Mouse (Mus musculus): ENCODE data around the gene Reln. TPM values are rescaled to one million over a fixed set of nuclear protein-coding genes. Genes with fewer than 3 reads are reported as not detected.

The Reln gene
- polyA plus RNA-seq, 1 experiment from 2014 or later, result 1.8 TPM

- no peak for ATAC-seq (ENCODE audit: insufficient number of reproducible peaks, low FRiP score, low TSS enrichment, low read depth)
Observed at GRCm38 (mm10) chr5:22317807-22318206, 26.7 kb downstream of the Reln start.

GRCm38 (mm10) chr5:22316471-22316870 lies 28.0 kb downstream of the Reln start:
- H3K4me2 ChIP-seq (ENCODE audit: low read depth, severe bottlenecking), result no peak overlapping the region
- WGBS, result 94% methylated on average over 7 of the region's 7 CpGs
- H3K4me1 ChIP-seq (ENCODE audit: control insufficient read depth, insufficient read depth, low read length), result no peaks in the 10 kb centered on the region
- ATAC-seq (ENCODE audit: insufficient number of reproducible peaks, low FRiP score, low TSS enrichment, low read depth) (no peak), DNase-seq (ENCODE audit: low spot score) (no peak)
- H3K27me3 ChIP-seq (ENCODE audit: control insufficient read depth, insufficient read depth, low read length), result no peaks in the 10 kb centered on the region
- no peak overlapping the region for H3K27ac ChIP-seq (replicated peaks; ENCODE audit: low read depth, low read length)
- H3K9ac ChIP-seq (ENCODE audit: low read length), result no peak overlapping the region
- H3K4me3 ChIP-seq (ENCODE audit: low read depth, low read length), result no peak overlapping the region
- H3K9me3 ChIP-seq (ENCODE audit: control insufficient read depth, low read length), result no peaks in the 10 kb centered on the region
- no peaks in the 10 kb centered on the region for H3K36me3 ChIP-seq (ENCODE audit: control insufficient read depth, insufficient read depth, low read length)

More at GRCm38 (mm10) chr5:22317807-22318206, 26.7 kb downstream of the Reln start:
- 93% methylated on average over 1 of the region's 1 CpGs for whole genome bisulfite sequencing
- H3K27me3 ChIP-seq (ENCODE audit: control insufficient read depth, insufficient read depth, low read length), result no peaks in the 10 kb centered on the region
- no peaks in the 10 kb centered on the region for H3K4me1 ChIP-seq (ENCODE audit: control insufficient read depth, insufficient read depth, low read length)
- no peak for DNase-seq (ENCODE audit: low spot score)
- no peak overlapping the region for H3K4me3 ChIP-seq (ENCODE audit: low read depth, low read length)
- no peak overlapping the region for H3K4me2 ChIP-seq (ENCODE audit: low read depth, severe bottlenecking)
- H3K36me3 ChIP-seq (ENCODE audit: control insufficient read depth, insufficient read depth, low read length), result no peaks in the 10 kb centered on the region
- H3K27ac ChIP-seq (replicated peaks; ENCODE audit: low read depth, low read length), result no peak overlapping the region
- H3K9ac ChIP-seq (ENCODE audit: low read length), result no peak overlapping the region
- no peaks in the 10 kb centered on the region for H3K9me3 ChIP-seq (ENCODE audit: control insufficient read depth, low read length)

GRCm38 (mm10) chr5:22315990-22316389 lies 28.5 kb downstream of the Reln start:
- Histone ChIP-seq H3K4me2 (ENCODE audit: low read depth, severe bottlenecking) (no peak overlapping the region), H3K27me3 (ENCODE audit: control insufficient read depth, insufficient read depth, low read length) (no peaks in the 10 kb centered on the region), H3K36me3 (ENCODE audit: control insufficient read depth, insufficient read depth, low read length) (no peaks in the 10 kb centered on the region), H3K9ac (ENCODE audit: low read length) (no peak overlapping the region), H3K4me3 (ENCODE audit: low read depth, low read length) (no peak overlapping the region), H3K9me3 (ENCODE audit: control insufficient read depth, low read length) (no peaks in the 10 kb centered on the region), H3K4me1 (ENCODE audit: control insufficient read depth, insufficient read depth, low read length) (no peaks in the 10 kb centered on the region), H3K27ac (replicated peaks; ENCODE audit: low read depth, low read length) (no peak overlapping the region)
- DNase-seq (ENCODE audit: low spot score) (no peak), ATAC-seq (ENCODE audit: insufficient number of reproducible peaks, low FRiP score, low TSS enrichment, low read depth) (no peak)
- 74% methylated on average over 2 of the region's 2 CpGs for WGBS

- Histone ChIP-seq H3K9me3 (ENCODE audit: control insufficient read depth, low read length) (no peaks in the 10 kb centered on the region), H3K9ac (ENCODE audit: low read length) (no peak overlapping the region), H3K27ac (replicated peaks; ENCODE audit: low read depth, low read length) (no peak overlapping the region), H3K4me2 (ENCODE audit: low read depth, severe bottlenecking) (no peak overlapping the region), H3K4me1 (ENCODE audit: control insufficient read depth, insufficient read depth, low read length) (no peaks in the 10 kb centered on the region), H3K27me3 (ENCODE audit: control insufficient read depth, insufficient read depth, low read length) (no peaks in the 10 kb centered on the region), H3K4me3 (ENCODE audit: low read depth, low read length) (no peak overlapping the region), H3K36me3 (ENCODE audit: control insufficient read depth, insufficient read depth, low read length) (no peaks in the 10 kb centered on the region)
- ATAC-seq (ENCODE audit: insufficient number of reproducible peaks, low FRiP score, low TSS enrichment, low read depth), result no peak
- no peak for DNase-seq (ENCODE audit: low spot score)
- WGBS, result 90% methylated on average over 10 of the region's 10 CpGs
Observed at GRCm38 (mm10) chr5:22312995-22313394, 31.5 kb downstream of the Reln start.

- no peaks in the 10 kb centered on the region for H3K9me3 ChIP-seq (ENCODE audit: control insufficient read depth, low read length)
- 90% methylated on average over 4 of the region's 4 CpGs for WGBS
- no peak overlapping the region for H3K27ac ChIP-seq (replicated peaks; ENCODE audit: low read depth, low read length)
- DNase-seq (ENCODE audit: low spot score) (no peak), ATAC-seq (ENCODE audit: insufficient number of reproducible peaks, low FRiP score, low TSS enrichment, low read depth) (no peak)
- no peaks in the 10 kb centered on the region for H3K27me3 ChIP-seq (ENCODE audit: control insufficient read depth, insufficient read depth, low read length)
- H3K36me3 ChIP-seq (ENCODE audit: control insufficient read depth, insufficient read depth, low read length), result no peaks in the 10 kb centered on the region
- H3K4me1 ChIP-seq (ENCODE audit: control insufficient read depth, insufficient read depth, low read length), result no peaks in the 10 kb centered on the region
- H3K9ac ChIP-seq (ENCODE audit: low read length), result no peak overlapping the region
- no peak overlapping the region for H3K4me3 ChIP-seq (ENCODE audit: low read depth, low read length)
- no peak overlapping the region for H3K4me2 ChIP-seq (ENCODE audit: low read depth, severe bottlenecking)
Observed at GRCm38 (mm10) chr5:22311046-22311445, 33.5 kb downstream of the Reln start.

- ATAC-seq (ENCODE audit: insufficient number of reproducible peaks, low FRiP score, low TSS enrichment, low read depth), result no peak
- Histone ChIP-seq H3K4me3 (ENCODE audit: low read depth, low read length) (no peak overlapping the region), H3K27me3 (ENCODE audit: control insufficient read depth, insufficient read depth, low read length) (no peaks in the 10 kb centered on the region), H3K9me3 (ENCODE audit: control insufficient read depth, low read length) (no peaks in the 10 kb centered on the region), H3K36me3 (ENCODE audit: control insufficient read depth, insufficient read depth, low read length) (no peaks in the 10 kb centered on the region), H3K27ac (replicated peaks; ENCODE audit: low read depth, low read length) (no peak overlapping the region), H3K9ac (ENCODE audit: low read length) (no peak overlapping the region), H3K4me1 (ENCODE audit: control insufficient read depth, insufficient read depth, low read length) (no peaks in the 10 kb centered on the region), H3K4me2 (ENCODE audit: low read depth, severe bottlenecking) (no peak overlapping the region)
- WGBS, result 42% methylated on average over 2 of the region's 2 CpGs
- no peak for DNase-seq (ENCODE audit: low spot score)
Observed at GRCm38 (mm10) chr5:22309001-22309400, 35.5 kb downstream of the Reln start.

GRCm38 (mm10) chr5:22307853-22308252 lies 36.6 kb downstream of the Reln start:
- no peaks in the 10 kb centered on the region for H3K4me1 ChIP-seq (ENCODE audit: control insufficient read depth, insufficient read depth, low read length)
- H3K27me3 ChIP-seq (ENCODE audit: control insufficient read depth, insufficient read depth, low read length), result no peaks in the 10 kb centered on the region
- no peaks in the 10 kb centered on the region for H3K9me3 ChIP-seq (ENCODE audit: control insufficient read depth, low read length)
- no peak overlapping the region for H3K9ac ChIP-seq (ENCODE audit: low read length)
- H3K4me3 ChIP-seq (ENCODE audit: low read depth, low read length), result no peak overlapping the region
- ATAC-seq (ENCODE audit: insufficient number of reproducible peaks, low FRiP score, low TSS enrichment, low read depth) (no peak), DNase-seq (ENCODE audit: low spot score) (no peak)
- WGBS, result 81% methylated on average over 4 of the region's 4 CpGs
- H3K4me2 ChIP-seq (ENCODE audit: low read depth, severe bottlenecking), result no peak overlapping the region
- H3K27ac ChIP-seq (replicated peaks; ENCODE audit: low read depth, low read length), result no peak overlapping the region
- H3K36me3 ChIP-seq (ENCODE audit: control insufficient read depth, insufficient read depth, low read length), result no peaks in the 10 kb centered on the region

GRCm38 (mm10) chr5:22307072-22307471 lies 37.4 kb downstream of the Reln start:
- no peak for DNase-seq (ENCODE audit: low spot score)
- WGBS, result 94% methylated on average over 3 of the region's 3 CpGs
- no peak for ATAC-seq (ENCODE audit: insufficient number of reproducible peaks, low FRiP score, low TSS enrichment, low read depth)
- H3K9me3 ChIP-seq (ENCODE audit: control insufficient read depth, low read length), result no peaks in the 10 kb centered on the region
- H3K4me2 ChIP-seq (ENCODE audit: low read depth, severe bottlenecking), result no peak overlapping the region
- no peak overlapping the region for H3K4me3 ChIP-seq (ENCODE audit: low read depth, low read length)
- no peak overlapping the region for H3K9ac ChIP-seq (ENCODE audit: low read length)
- H3K36me3 ChIP-seq (ENCODE audit: control insufficient read depth, insufficient read depth, low read length), result no peaks in the 10 kb centered on the region
- H3K27me3 ChIP-seq (ENCODE audit: control insufficient read depth, insufficient read depth, low read length), result no peaks in the 10 kb centered on the region
- H3K4me1 ChIP-seq (ENCODE audit: control insufficient read depth, insufficient read depth, low read length), result no peaks in the 10 kb centered on the region
- H3K27ac ChIP-seq (replicated peaks; ENCODE audit: low read depth, low read length), result no peak overlapping the region

- H3K4me3 ChIP-seq (ENCODE audit: low read depth, low read length), result no peak overlapping the region
- no peaks in the 10 kb centered on the region for H3K4me1 ChIP-seq (ENCODE audit: control insufficient read depth, insufficient read depth, low read length)
- no peaks in the 10 kb centered on the region for H3K27me3 ChIP-seq (ENCODE audit: control insufficient read depth, insufficient read depth, low read length)
- no peak for ATAC-seq (ENCODE audit: insufficient number of reproducible peaks, low FRiP score, low TSS enrichment, low read depth)
- no peaks in the 10 kb centered on the region for H3K9me3 ChIP-seq (ENCODE audit: control insufficient read depth, low read length)
- no peak overlapping the region for H3K27ac ChIP-seq (replicated peaks; ENCODE audit: low read depth, low read length)
- 78% methylated on average over 1 of the region's 1 CpGs for WGBS
- H3K9ac ChIP-seq (ENCODE audit: low read length), result no peak overlapping the region
- no peak overlapping the region for H3K4me2 ChIP-seq (ENCODE audit: low read depth, severe bottlenecking)
- H3K36me3 ChIP-seq (ENCODE audit: control insufficient read depth, insufficient read depth, low read length), result no peaks in the 10 kb centered on the region
- DNase-seq (ENCODE audit: low spot score), result no peak
Observed at GRCm38 (mm10) chr5:22303709-22304108, 40.8 kb downstream of the Reln start.

Data from limb, embryonic 11.5 days (tissue).